Mouse (Mus musculus) large intestine, adult 2 months (tissue): Measurements from ENCODE around the gene Tns4. TPM values are rescaled to one million over a fixed set of nuclear protein-coding genes. Genes with fewer than 3 reads are reported as not detected.

Source experiments
- DNase-seq: peaks from one replicate; pipeline ENCODE4 v3.0.0-alpha.2; 2012; ENCODE audit warnings: low read depth, low spot score
- WGBS: fragments of 180-500 bp; shearing (Covaris S2); methylation state at CpG from one replicate; pipeline ENCODE4 v1.1.7; 2018; 5-methylcytosine and 5-hydroxymethylcytosine counted together
- polyA plus RNA-seq: library from polyadenylated mRNA; depleted of rRNA; stranded (reverse); fragments of >200 nt; gene quantifications from 2 replicates; pipeline ENCODE4 v1.2.3, GENCODE M21; 2012

Tns4 gene
- polyA plus RNA-seq, 1 experiment, result 30.1 TPM

DNA sequence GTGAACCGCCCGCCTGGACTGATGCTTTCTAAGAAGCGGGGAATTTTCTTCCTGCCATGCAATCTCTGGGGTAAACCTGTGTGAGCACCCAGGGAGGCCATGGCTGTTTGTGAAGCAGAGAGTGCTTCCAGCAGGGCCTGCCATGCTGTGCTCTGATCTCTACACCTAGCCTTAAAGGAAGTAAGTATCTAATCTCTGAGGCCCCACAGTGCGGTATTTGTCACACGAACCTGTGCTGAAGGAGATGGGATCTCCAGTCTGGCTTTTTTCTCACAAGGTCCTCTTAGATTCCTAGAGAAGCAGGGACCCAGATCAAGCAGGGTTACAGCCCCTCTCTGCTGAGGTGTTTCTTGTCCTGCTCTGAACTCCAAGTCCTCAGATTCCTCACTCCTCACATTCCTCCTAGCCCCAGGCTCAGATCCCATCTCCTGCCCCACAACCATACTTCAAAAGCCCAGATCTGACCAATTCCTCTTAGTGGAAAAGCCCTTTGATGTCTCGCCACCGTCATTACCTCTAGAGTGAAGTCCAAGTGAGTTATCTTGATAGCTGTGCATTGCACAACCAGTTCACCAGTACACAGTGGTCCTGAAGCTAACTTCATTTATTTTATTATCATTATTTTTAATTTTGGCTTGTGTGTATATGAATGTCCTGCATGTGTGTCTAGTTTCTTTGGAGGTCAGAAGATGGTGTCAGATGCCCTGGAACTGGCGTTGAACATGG is 25.5 kb downstream of the Tns4 start:
- WGBS, result 74% methylated on average over 8 of the region's 8 CpGs
- no peak for DNase-seq

DNA sequence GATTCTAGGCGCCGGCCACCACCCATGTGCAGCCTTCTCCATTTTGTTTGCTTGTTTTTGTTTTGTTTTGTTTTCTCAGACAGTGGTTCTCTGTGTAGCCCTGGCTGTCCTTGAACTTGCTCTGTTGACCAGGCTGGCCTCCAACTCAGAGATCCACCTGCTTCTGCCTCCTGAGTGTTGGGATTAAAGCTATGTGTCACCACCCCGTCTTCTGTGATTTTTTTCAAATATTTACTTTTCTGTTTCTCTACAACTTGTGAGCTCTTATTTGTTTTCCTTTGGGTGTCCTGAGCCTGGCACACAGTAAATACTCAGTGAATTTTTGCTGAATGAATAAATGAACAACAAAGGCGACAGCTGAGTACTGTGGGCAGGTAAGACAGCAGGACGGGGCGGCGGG is 26.4 kb downstream of the Tns4 start:
- WGBS, result 86% methylated on average over 7 of the region's 7 CpGs
- no peak for DNase-seq

DNA sequence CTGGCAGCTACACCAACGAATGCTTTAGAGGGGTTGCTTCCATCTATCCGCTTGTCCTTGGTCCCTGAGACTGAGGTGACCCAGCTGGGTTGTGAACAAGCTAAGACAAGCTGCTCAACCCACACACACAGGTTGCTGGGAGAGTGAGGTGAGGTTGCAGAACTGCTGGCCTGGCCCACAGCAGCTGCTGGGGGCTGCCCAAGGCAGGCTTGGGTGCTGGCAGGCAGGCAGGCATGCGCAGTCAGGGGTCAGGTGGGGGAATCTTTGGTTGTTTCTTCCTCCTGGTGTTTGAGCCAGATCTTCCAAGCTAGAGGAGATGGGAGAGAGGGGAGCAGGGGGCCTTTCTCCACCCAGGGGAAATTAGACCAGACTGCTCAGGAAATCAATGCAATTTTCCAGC is 28.7 kb downstream of the Tns4 start:
- WGBS, result 85% methylated on average over 3 of the region's 3 CpGs
- DNase-seq, result no peak

DNA sequence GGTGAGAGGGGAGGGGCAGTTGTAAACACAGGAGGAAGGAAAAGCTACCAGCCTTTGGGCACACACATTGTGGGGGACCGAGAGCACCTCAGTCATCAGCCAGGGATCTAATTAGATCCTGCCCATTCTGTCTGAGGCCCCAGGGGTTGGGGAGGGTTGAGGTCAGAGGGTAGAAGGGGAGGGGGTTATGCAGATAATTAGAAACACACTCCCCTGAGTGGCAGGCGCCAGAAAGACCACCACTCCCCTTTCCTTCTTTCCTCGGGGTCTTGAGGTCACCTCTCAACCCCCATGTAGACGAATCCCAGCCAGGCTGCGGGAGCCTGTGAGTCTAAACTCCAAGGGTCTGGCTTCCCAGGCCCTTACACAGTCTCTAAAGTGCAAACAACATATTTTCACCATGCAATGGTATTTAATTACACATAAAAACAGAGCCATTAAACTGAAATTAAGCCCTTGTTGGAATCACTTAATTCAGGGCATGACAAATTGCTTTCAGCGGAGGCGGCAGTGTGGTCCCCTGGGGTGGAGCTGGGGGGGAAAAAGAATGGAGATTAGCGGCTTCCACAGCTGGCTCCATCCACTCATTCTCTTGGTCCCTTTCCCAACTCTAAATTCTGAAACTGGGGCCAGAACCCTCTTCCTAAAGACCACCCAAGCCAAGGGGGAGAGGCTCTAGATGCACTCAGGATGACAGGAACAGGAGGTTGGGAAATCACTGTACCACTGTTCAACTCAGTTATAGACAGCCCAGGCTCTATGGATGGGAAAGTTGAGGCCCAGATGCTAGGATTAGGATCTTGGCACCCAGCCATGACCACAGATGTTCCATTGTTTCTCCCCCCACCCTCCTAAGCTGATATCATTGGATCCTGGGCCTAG is 33.3 kb downstream of the Tns4 start:
- WGBS, result 57% methylated on average over 8 of the region's 8 CpGs
- no peak for DNase-seq

DNA sequence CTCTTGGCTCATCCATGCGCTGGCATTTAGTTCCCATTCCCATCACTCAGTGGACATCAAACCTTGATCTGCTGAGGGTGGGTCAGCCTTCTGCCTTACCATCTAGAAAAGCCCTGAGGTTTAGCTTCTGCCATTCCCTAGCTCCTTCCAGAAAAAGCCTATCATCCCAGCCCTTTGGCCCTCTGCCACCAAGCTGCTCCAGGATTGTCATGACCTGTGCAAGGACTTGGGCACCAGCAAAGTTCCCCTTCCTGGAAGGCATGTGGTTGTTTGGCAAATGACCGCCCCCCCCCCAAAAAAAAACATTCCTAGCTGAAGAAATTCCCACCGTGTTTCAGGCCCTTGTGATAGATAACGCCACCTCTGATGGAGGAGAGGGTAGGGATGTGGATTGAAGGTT is 34.0 kb downstream of the Tns4 start:
- no peak for DNase-seq
- WGBS, result 53% methylated on average over 4 of the region's 4 CpGs

DNA sequence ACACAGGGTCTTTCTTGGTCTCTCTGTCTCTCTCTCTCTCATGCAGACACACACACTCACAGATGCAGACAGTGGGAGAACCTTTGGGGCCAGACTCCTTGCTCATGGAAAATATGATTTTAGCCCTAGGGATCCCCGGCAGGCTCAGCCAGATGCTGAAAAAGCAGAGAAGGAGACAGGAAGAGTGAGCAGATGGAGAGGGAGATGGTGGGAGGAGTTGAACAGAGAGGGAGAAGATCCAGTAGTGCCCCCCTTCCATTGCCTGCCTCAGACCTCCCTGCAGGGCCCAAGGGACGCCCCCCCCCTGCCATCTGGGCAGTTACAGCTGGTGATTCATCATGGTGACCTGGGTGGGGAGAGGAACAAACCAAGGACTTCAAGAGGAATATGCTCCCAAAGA is 41.5 kb downstream of the Tns4 start:
- WGBS, result 58% methylated on average over 2 of the region's 2 CpGs
- no peak for DNase-seq

DNA sequence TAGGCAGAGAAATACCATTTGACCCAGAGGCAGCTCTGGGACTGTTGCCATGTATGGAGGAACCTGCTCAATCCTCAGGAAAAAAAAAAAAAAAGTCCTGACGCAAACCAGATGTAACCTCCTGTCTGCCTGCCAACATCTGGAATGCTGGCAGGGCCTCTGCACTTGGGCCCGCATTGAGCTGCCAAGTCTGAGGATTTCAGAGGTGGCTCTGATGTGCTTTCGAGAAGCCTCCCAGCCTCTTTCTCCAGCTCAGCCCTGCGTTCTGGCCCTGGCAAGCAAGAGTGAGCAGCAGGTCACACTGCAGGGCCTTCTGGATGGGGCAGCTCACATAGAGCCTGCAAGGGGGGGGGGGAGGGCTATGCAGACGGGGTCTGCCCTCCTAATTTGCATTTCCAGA is 42.0 kb downstream of the Tns4 start:
- DNase-seq, result no peak
- WGBS, result 40% methylated on average over 5 of the region's 5 CpGs

DNA sequence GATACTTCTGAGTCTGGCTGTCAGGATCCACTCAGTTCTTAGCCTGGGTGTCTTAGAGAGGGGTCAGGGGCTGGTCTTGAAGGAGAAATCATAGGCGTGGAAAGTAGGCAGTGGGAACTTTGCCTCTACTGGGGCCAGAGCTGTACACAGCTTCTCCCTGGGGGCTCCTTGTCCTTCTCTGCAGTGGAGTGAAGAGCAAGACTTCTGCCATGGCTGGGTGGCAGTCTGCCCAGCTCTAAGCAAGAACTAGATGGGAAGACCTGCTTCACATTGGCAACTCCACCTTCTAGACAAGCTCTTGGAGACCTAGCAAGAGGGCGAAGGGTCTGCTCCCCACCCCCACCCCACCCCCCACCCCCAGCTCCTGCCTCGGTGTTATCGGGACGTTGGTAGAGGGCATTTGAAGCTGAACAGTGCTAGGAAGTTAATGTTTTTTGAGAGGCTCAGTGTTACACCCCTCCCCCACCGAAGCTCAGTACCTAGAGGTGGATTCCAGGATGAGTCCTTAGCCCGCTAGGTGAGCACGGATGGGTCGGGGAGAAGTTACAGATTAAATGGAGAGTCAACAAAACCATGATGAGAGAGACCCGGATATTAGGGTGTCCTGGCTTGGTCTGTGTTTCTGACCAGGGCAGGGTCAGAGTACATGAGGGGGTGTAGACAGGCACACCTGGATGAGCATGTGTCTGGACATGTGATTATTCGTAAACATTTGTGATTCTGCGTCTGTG is 43.8 kb downstream of the Tns4 start:
- WGBS, result 33% methylated on average over 12 of the region's 12 CpGs
- DNase-seq, result no peak

DNA sequence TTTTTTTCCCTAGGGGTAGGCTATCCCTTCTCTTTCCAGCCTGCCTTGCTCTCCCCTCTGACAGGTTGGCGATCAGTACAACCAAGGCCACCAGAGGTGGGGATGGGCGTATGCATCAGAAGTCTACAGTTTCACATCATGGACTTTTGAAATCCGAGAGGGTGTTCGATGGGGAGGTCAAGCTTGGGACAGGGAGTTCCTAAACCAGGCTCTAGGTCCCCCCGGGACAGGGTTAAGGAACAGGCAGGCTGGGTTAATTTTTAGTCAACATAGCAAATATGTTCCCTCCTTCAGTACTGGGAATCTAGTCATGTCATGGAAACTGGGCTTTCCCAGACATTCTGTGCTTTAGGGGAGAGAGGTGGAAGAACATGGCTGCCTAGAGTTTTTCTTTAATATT is 44.8 kb downstream of the Tns4 start:
- no peak for DNase-seq
- WGBS, result 51% methylated on average over 5 of the region's 5 CpGs

DNA sequence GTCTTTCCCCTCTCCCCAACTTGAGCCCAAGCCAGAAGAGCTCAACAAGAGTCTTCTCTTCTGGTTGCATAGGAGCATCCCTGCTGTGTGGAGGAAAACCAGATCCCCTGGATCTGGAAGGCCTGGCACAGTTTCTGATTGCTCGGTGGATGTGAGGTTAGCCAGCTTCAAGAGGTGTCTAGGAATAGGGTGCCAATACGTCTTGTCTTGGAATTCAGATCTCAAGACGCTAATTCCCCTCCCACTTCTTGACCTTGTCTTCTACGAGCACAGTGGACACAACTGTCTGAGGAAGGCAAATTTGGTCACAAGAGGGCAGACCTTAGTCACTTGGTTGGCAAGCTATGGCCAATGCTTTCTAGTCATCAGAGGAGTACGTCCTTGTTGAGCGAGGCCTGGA is 45.5 kb downstream of the Tns4 start:
- no peak for DNase-seq
- WGBS, result 62% methylated on average over 6 of the region's 6 CpGs

DNA sequence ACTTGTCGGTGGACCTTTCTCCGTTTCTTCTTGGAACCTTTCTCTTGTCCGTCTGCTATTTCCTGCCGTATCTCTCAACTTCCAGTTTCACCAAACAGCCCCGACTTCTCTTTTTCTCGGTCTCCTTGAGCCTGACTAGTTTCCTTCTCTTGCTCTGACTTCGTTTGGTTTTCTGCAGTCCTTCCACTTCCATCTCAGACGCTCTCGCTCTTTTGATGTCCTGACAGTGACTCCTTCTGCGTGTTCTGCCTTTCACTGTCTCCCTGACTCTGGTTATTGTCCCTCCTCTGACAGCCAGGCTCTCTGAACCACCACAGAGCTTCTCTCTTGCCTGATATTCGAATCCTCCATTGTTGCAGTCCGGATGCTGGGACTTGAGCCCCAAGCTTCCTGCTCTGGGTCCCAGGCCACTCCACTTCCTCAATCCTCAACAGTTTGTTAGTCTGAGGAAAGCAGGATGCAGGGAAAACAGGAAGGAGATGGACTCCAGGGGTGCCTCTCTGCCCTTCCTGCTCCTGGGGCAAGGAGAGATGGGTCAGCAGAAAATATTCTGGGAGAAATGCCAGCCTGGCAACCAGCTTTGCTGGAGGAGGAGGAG is 46.2 kb downstream of the Tns4 start:
- no peak for DNase-seq
- WGBS, result 43% methylated on average over 12 of the region's 12 CpGs

DNA sequence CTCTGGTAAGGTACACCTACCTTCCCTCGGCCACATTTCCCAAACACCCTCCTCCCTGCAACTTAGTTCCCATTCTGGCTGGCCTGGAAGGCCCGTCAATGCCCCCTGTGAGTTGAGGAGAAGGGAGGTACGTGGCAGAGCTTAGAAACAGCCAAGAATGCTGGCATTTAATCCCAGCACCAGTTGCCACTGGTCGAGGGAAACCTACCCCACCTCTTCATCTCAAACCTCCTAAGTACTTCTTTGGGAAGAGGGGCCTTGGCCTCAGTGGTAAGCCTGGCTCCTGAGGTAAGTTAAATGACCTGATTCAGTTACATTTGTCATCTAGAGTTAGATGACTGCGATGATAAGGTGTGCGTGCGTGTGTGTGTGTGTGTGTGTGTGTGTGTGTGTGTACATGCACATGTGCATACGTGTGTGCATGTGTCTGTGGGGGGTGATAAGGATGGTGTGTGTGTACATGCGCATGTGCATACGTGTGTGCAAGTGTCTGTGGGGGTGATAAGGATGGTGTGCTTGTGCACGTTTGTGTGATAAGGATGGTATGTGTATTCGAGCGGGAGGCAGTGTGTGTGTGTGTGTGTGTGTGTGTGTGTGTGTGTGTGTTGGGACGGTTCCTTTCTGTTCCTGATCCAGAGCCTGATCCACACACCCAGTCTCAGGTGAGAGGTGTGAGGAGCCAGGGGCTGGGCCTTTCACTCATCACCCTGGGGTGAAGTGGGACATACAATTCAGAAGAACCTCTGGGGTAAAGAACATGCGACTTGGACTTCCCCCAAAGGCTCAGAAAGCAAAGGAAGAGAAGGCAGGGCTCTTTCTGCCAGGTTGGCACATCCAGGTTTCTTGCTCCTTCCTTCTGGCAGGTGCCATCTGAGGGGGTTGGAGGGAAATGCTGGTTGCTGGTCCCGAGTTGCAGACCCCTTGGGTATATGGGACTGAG is 47.0 kb downstream of the Tns4 start:
- no peak for DNase-seq
- 55% methylated on average over 16 of the region's 16 CpGs for WGBS

DNA sequence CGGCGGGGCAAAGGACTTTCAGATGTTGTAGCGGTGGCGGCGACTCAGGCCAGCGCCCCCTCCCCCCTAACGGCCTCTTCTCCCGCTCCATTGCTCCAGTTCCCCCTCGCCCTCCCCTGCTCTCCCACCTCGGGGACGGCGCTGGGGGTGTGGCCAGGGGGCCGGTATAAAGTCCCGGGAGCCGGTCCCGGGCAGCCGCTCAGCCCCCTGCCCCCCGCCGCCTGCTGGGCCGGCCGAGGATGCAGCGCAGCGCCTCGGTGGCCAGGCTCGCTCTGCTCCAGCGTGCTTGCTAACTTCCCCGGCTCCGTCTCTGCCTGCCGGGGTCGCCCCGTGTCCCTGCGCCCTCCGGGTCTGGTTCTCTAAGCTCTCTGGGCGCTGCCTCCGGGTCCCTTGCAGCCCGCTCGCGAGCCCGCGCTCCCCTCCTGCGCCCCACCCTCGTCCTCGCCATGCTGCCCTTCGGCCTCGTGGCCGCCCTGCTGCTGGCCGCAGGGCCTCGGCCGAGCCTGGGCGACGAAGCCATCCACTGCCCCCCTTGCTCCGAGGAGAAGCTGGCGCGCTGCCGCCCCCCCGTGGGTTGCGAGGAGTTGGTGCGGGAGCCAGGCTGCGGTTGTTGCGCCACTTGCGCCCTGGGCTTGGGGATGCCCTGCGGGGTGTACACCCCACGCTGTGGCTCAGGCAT is 47.9 kb downstream of the Tns4 start, which contains the start of gene Igfbp4:
Igfbp4 (plus strand) TSS at position 194 of the 679 bp plus-strand sequence.
- 3% methylated on average over 60 of the region's 63 CpGs for WGBS
- no peak for DNase-seq

DNA sequence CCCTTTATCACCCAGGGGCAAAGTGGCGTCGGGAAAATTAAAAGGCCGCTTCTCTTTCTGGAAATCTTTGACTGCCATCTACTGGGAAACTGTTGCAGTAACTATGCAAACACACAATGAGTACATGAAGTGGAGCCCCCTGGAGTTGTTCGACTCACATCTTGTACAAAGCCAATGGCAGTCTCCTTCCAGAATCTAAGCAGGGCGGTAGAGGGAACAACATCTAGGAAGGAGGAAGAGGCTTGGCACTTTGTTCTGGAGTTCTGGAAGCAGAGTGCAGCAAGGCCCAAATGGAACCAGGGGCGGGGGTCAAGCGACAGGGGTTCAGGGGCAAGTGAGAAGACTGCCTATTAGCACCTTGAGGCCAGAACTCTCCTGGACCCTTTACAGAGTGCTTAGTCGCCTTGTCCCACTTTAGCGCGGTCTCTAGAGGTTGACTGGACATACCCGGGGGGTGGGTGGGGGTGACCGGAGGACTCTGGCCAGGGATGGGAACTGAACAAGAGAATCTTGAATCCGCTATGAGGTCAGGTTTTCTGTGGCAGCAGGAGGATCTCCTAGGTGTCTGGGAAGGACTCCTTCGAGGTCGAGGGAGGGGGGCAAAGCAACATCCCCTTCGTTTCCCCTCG is 48.6 kb downstream of the Tns4 start:
- no peak for DNase-seq

DNA sequence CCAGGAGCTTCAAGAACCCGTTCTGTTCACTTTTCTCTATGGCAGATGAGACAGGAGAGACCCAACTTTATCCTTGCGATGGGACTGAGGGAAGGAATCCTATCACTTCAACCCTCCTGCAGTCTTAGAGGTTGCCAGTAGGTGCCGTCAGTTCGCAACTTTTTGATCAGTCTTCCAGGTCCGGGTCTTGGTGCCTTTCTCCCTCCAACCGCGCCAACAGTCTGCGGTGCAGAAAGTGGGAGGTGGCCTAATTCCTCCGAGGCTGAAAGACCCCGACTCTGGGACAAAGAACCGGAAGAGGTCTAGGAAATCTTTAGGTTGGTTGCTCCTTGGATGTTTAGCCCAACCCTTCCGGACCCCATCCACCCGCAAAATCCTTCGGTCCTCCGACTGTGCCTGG is 49.3 kb downstream of the Tns4 start:
- DNase-seq, result peak; percentile 59
- WGBS, result under 1% methylated on average over 15 of the region's 15 CpGs

More for the DNA sequence above, 48.6 kb downstream of the Tns4 start:
- 8% methylated on average over 17 of the region's 17 CpGs for WGBS

DNA sequence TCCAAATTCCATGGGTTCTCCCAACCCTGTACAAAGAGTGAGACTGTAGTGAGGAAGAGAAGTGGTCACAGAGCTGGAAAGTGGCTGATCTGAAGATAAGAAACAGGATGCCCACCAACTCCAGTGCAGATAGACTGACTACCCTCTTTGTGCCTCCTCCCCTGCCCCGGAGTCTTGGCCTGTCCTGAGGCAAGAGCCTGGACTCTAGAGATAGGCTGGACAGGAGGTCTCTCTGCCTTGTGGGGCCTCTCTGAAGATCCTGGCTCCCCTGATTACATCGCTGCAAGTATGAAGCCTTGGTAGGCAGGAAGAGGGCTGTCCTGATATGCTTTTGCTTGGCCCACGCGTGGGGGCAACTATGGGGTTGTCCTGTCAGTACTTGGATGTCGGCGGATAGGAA is 52.9 kb downstream of the Tns4 start:
- WGBS, result 80% methylated on average over 6 of the region's 6 CpGs
- DNase-seq, result no peak

DNA sequence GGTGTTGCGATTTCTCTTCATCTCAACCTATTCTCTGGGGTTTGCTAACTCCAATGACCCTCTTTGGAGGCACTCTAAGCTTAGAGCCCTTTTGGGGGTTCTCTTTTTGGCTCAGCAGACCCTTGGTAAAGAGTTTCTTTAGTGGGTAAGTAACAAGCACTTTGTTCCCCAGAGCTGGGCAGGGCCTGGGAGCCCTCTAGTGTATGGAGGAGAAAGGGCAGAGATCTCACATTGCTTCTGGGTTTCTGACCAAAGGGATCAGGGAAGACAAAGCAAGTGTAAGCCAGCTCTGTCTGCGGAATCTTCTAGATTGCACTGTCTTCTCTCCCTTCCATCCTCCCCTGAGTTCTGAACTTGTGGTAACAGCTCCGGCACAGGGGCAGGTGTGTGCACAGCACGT is 53.8 kb downstream of the Tns4 start:
- DNase-seq, result no peak
- 75% methylated on average over 4 of the region's 4 CpGs for WGBS

DNA sequence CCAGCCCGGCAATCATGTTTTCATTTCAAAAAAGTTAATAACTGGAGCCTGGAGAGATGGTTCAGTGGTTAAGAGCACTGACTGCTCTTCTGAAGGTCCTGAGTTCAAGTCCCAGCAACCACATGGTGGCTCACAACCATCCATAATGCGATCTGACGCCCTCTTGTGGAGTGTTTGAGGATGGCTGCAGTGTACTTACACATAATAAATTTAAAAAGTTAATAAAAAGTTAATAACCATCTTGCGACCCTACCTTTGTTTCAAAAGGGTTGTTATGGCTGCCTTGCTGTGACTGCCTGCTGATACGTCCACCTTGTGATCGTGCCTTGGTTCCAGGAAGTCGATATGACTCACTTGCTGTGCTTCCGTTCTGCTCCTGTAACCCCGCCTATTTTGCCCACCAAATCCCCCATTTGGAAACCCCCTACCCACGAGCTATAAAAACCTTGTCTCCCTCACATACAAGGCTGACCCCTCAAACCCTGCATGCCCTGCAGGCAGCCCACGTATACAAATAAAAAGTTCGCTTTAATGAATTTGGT is 62.1 kb downstream of the Tns4 start:
- 84% methylated on average over 12 of the region's 12 CpGs for WGBS
- no peak for DNase-seq
